Mouse (Mus musculus): Measurements from ENCODE around the gene Bex4. TPM values are rescaled to one million over a fixed set of nuclear protein-coding genes. Genes with fewer than 3 reads are reported as not detected.

Bex4 gene
- 3.6 and 4.4 TPM in 2 replicates for polyA plus RNA-seq (2015; fragmentation: Nextera tagmentation; extraction: Ambion mirVana)

GRCm38 (mm10) chrX:136138827-136139639, at the start of gene Bex4:
Gene Bex4, plus strand, starts transcription at chrX:136138996.

GRCm38 (mm10) chrX:136172118-136172551, 33.3 kb downstream of the Bex4 start, which contains the start of gene Tceal8:
Gene Tceal8, minus strand, starts transcription at chrX:136172342.

Small RNA genes within 50 kb of the gene (microRNA-seq; reads per million reads assigned to microRNA genes)
- gene Mir6383: 0 reads per million in 2 experiments

Other genes with a start within 250 kb of the Bex4 start
- 25.0 and 51.1 TPM in 2 replicates for gene Arxes2, start 145.2 kb upstream of the Bex4 start, polyA plus RNA-seq (2015; fragmentation: Nextera tagmentation; extraction: Ambion mirVana)
- 7.3 and 14.9 TPM in 2 replicates for gene Arxes1, start 105.6 kb upstream of the Bex4 start, polyA plus RNA-seq (2015; fragmentation: Nextera tagmentation; extraction: Ambion mirVana)
- 3.8 and 5.9 TPM in 2 replicates for gene Bex2, start 70.8 kb upstream of the Bex4 start, polyA plus RNA-seq (2015; fragmentation: Nextera tagmentation; extraction: Ambion mirVana)
- not detected in 2 replicates for gene Nxf3, start 53.7 kb upstream of the Bex4 start, polyA plus RNA-seq (2015; fragmentation: Nextera tagmentation; extraction: Ambion mirVana)
- 164 and 186 TPM in 2 replicates for gene Tceal8, start 33.3 kb downstream of the Bex4 start, polyA plus RNA-seq (2015; fragmentation: Nextera tagmentation; extraction: Ambion mirVana)
- 84.0 and 92.2 TPM in 2 replicates for gene Tceal5, start 64.9 kb downstream of the Bex4 start, polyA plus RNA-seq (2015; fragmentation: Nextera tagmentation; extraction: Ambion mirVana)
- gene Tceal7, start 75.8 kb downstream of the Bex4 start, polyA plus RNA-seq (2015; fragmentation: Nextera tagmentation; extraction: Ambion mirVana): 2,187 and 2,274 TPM in 2 replicates
- gene Bex1, start 76.5 kb downstream of the Bex4 start, polyA plus RNA-seq (2015; fragmentation: Nextera tagmentation; extraction: Ambion mirVana): 260 and 297 TPM in 2 replicates
- 194 and 239 TPM in 2 replicates for gene Tceal9, start 106.1 kb downstream of the Bex4 start, polyA plus RNA-seq (2015; fragmentation: Nextera tagmentation; extraction: Ambion mirVana)
- 97.9 and 126 TPM in 2 replicates for gene Bex3, start 131.3 kb downstream of the Bex4 start, polyA plus RNA-seq (2015; fragmentation: Nextera tagmentation; extraction: Ambion mirVana)

All from skeletal muscle tissue, postnatal 0 days (tissue).